Mouse (Mus musculus) cerebellum, postnatal 14 days (tissue): Measurements from ENCODE around the gene Vps45.

Experiments used
- DNase-seq, 2 experiments: peaks; one replicate each; pipeline ENCODE4 v3.0.0; 2021; ENCODE audit warnings: mixed read lengths in 2 of 2

The Vps45 gene

DNA sequence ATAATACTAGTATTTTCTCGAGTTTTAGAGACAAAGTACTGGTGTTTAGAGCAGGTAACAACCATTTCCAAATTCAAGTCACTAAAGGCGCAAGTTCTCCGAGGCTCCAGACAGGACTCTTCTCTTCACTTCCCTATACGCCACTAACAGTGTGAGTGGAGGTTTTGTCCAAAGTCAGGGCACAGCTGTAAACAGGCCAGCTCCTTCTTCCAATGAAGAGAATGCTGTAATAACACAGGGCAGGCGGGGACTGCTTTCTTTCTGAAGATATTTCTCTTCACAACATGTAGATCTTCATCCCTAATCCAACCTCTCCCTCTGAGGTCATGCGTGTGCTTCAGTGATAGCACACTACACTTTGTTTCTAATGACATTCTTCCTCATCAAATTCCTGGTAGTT lies 21.5 kb downstream of the Vps45 start:
- no peak for DNase-seq

DNA sequence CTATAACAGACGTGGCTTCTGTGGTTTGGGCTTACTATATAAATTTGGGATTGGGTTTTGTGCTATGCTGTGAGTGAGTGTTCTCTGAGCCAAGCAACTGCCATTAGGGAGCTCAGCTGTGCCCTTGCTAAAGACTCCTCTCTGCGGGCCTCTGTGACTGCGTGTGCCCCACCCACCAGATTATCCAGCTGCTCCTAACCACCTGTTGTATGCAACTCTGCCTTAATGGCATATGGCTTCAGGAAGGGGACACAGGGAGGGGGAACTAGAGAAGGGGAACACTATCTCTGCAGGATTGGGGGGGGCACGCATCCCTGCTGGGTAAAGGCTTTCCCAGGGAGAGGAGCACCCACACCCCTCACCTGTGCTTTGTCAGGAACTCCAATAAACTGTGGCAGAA lies 25.2 kb downstream of the Vps45 start:
- DNase-seq: no peak

GRCm38 (mm10) chr3:96032652-96033017 lies 25.6 kb downstream of the Vps45 start:
- no peak for DNase-seq

DNA sequence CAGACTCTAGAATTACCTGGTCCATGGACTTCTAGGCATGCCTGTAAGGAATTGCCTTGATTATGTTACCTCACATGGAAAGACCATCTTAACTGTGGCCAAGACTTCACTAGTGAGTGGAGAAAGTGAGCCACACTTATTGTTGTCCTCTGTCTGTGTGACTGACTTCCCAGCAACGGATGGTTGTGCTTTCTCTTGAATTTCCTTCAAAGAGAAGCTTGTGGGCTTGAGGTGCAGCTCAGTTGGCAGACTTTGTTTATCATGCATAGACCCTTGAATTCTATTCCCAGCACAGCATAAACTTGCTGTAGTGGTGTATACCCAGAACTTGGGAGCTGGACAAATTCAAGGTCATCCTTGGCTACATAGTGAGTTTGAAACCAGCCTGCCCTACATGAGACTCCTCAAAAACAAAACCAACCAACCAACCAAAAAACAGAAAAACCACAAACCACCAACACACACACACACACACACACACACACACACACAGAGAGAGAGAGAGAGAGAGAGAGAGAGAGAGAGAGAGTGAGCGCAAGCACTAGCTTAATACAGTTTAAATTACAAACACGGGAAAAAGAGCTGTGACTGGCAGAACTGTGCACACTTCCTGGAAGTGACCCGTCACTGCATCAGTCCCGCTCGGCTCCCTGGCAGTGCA lies 26.1 kb downstream of the Vps45 start:
- no peak for DNase-seq

GRCm38 (mm10) chr3:96029766-96030165 lies 28.5 kb downstream of the Vps45 start:
- DNase-seq: peak; percentile 60 to 80

- DNase-seq: peak; percentile 68 to 78
These were observed 28.9 kb downstream of the Vps45 start for GRCm38 (mm10) chr3:96029336-96029735.

DNA sequence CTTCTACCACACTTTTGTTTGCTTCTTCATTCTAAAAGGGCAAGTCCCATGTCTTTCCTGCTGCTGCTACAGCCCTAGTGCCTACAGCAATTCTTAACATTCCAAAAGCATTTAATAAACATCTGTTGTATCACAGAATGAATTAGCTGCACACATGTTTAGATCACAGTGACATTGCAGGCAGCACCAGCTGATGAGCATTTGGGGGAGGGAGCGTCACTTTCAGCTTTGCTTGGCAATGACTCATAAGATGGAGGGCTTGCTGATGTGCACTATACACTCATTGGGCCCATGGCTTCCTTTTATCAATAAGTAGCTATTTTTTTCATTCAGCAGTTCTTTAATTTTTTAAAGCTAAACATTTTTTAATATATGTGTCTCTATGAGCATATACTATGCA lies 30.4 kb downstream of the Vps45 start:
- DNase-seq: no peak

DNA sequence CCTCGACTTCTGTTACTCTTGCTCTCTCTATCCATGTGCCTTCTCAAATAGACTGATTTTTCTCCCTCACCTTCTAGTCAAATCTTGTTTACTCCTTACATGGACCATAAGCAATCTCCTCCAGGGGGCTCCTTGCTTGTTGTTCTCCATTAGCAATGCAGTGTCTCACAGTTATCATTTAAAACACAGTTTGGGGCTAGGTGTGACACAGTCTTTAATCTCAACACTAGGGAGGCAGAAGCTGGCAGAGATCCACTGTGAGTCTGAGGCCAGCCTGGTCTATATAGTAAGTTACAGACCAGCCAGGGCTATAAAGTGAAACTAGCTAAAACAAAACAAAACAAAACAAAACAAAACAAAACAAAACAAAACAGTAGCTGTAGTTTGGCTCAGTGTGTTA lies 31.1 kb downstream of the Vps45 start:
- no peak for DNase-seq

DNA sequence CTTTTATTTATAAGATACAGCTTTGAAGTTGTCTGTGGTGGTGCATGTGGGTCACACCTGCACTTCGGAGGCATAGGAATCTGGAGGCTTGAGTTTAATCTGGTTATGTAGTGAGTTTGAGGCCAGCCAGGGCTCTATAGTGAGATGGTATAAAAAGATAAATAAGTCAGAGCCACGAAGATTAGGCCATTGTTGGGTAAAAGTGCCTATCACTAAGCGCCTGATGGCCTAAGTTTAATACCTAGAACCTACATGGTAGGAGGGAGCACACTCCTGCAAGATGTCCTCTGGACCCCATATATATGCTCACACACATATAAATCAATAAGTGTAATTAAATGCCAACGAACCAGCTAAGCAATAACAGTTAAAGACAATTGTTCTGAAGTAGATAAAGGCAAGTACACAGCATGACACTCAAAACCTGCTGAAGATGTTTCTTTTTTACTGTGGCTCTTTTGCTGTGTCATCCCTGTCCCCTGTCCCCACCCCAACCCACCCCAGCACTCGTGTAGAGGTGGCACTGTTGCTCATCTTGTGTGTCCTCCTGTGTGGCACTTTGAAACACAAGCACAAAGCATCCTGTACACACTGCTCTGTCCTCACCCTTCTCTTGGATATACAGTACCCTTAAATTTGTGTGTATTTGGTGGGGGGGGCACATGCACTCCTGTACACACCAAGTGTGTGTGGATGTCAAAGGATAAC lies 36.7 kb downstream of the Vps45 start:
- no peak for DNase-seq

DNA sequence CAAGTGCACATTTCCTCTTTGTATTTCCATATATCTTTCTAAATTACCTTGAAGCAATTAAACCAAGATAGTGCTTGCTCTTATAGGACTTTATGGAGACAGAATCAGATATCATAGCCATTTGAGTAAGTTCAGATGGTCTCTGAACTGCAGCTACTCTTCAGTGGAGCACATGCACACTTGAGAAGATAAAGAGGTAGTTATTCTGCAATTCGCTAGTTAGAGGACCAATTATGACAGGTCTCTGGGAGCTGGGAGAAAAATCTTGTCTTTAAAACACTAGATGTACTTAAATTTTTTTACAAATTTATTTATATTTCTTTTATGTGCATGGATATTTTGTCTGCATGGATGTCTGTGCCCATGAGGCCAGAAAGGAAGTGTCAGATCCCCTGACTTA lies 37.5 kb downstream of the Vps45 start:
- no peak for DNase-seq

DNA sequence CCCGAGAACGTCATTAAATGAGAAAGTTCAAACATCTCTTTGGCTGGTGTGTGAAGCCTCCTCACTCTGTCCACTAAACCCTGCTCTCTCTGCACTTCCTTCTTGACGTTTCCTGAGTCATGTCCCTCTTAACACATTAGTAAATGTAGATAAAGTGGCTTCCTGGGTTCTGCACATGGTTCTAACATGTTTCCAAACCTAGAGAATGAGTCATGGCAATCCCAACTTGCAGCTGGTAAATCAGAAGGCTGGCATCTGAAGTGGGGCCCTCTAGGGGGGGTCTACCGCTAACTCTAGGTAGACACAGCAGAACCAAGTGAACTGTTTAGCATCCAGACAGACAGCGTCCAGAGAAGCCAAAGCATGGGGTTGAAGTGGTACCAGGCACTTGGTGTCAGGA lies 40.8 kb downstream of the Vps45 start:
- DNase-seq: no peak

DNA sequence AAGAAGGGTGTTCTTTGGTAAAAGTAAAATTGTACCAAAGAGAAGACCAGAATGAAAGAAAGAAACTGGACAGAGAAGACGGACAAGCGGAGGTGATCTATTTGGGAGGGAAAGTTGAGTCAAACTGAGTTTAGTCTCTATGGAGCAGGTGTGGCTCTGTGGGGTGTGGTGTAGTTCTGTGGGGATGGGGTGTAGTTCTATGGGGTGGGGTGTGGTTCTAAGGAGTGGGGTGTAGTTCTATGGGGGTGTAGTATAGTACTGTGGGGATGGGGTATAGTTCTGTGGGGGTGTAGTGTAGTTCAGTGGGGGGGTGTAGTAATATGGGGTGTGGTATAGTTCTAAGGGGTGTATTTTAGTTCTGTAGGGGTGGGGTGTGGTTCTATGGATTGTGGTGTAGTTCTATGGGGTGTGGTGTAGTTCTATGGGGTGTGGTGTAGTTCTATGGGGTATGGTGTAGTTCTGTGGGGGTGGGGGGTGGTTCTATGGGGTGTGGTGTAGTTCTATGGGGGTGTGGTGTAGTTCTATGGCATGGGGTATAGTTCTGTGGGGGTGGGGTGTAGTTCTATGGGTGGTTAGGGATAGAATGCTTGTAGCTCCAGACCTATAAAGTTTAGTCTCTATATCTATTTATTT lies 41.9 kb downstream of the Vps45 start:
- DNase-seq: no peak

- DNase-seq: no peak
These were observed 42.6 kb downstream of the Vps45 start for GRCm38 (mm10) chr3:96015681-96016080.

GRCm38 (mm10) chr3:96012805-96013204 lies 45.5 kb downstream of the Vps45 start:
- DNase-seq: no peak

GRCm38 (mm10) chr3:96008463-96008862 lies 49.8 kb downstream of the Vps45 start:
- peak in 1 of 2 experiments; percentile 50 for DNase-seq

GRCm38 (mm10) chr3:96001560-96001959 lies 56.7 kb downstream of the Vps45 start:
- DNase-seq: no peak

- no peak for DNase-seq
These were observed 57.3 kb downstream of the Vps45 start for GRCm38 (mm10) chr3:96000921-96001501.

GRCm38 (mm10) chr3:96000080-96000632 lies 58.1 kb downstream of the Vps45 start:
- DNase-seq: no peak

DNA sequence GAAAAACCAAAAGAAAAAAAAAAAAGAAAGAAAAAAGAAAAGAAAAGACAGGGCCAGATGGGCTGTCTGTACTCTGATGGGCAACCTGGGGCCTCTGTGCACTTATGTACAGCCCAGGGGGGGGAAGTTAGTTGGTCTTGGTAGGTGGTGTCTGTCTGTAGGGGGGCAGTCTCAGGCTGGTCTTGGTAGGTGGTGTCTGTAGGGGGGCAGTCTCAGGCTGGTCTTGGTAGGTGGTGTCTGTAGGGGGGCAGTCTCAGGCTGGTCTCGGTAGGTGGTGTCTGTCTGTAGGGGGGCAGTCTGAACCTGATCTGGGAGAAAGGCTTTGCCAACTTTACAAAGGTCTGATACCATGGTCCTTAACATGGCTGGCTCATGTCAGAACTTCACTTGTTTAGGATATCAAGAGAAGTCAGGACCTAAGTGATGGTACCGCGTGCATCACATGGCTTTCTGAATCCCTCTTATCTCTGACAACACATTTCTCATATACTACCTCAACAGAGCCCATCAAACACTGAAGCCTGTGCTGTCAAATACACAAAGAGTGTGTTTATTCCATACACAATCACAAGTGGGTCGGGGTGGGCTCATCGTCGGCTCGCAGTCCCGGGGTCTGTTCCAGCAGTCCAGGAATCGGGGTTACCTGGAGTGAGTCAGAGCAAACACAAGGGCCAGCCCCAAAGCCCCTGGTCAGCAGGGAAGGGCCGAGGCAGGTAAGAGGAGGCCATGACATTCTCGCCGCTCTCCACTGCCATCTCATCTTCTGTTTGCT lies 58.8 kb downstream of the Vps45 start:
- no peak for DNase-seq

GRCm38 (mm10) chr3:95997203-95997721 lies 61.0 kb downstream of the Vps45 start:
- DNase-seq: no peak

DNA sequence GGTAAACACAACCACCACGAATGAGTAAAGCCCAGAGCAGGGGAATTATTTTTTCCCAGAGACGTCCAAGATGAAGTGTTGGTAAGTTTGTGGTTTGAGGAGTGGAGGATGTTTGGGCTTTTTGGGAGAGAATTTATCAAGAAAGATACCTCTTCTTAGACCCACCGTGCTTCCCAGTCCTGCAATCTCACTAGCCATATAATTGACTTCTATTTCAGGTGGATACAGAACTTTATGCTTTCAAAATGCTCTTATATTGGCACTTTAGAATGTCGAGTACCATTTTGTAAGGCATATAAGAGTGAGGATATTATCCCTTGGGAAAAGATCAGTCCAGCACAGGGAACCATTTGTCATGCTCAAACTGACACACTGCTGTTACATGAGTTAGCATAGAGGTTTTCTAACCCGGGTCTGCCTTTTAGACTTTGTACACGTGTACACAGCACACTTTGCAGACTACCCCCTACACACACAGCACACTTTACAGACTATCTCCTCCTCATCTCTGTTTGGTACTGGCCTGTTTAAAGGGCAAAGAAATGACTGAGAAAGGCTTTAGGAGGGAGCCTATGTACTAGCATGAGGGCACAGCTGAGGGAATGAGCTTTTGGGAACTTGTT lies 61.7 kb downstream of the Vps45 start:
- no peak for DNase-seq
